Mouse (Mus musculus): Measurements from ENCODE around the gene Rtf1. TPM values are rescaled to one million over a fixed set of nuclear protein-coding genes. Genes with fewer than 3 reads are reported as not detected.
A peak's percentile ranks its signal among the peaks of the same experiment; 100 is the strongest.

The Rtf1 gene
- polyA plus RNA-seq, 1 experiment from 2014 or later, result 39.0 TPM

DNA sequence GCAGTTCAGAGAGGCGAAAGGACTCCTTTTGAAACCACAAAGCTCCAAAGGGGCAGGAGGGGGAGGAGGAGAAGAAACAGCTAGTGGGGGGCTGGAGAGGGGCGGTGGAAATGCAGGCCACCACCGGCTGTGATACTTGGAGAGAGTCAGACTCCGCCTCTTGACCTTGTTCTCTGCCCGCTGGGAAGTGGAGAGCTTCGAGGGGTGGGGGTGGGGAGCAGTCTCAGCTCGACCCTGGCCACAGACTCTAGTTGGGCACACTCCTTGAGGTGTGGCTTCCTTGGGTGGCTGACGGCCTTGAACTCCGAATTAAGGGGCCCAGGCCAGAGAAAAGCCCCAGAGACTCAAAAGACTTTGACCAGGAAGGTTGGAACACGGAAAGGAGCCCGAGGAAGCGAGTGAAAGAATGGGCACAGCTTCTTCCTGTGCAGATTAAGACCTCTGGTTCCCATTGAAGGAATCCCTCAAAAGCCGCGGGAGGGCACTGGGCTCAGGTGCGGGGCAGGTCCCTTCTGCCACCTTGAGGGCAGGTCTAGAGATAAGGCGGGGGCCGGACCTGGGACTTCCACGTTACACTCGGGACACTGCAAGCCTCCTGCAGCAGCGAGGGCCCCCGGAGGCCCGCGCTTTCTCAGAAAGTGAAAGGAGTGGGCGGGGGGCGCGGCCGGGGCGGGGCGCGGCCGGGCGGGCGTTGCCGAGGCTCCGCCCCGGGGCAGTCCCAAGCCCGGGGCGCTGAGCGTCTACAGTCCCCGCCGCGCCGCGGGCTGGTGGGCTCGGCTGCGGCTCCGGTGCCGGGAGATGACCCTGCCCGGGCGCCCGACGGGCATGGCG is 66.9 kb downstream of the Rtf1 start, which contains the start of gene Itpka:
Itpka (plus strand) TSS at position 757 of the 831 bp plus-strand sequence.
- peak within 1 kb of the TSS; percentile 58 for H3K4me3 ChIP-seq (ENCODE audit: low read depth, low read length)
- H3K36me3 ChIP-seq (ENCODE audit: control insufficient read depth, insufficient read depth, low read length), result no peaks in the 10 kb centered on the region
- H3K4me1 ChIP-seq (ENCODE audit: control insufficient read depth, insufficient read depth, low read length), result peaks cover 27% of the 10 kb centered on the region; the same call in 1 of the 2 replicates
- H3K27me3 ChIP-seq (ENCODE audit: control insufficient read depth, insufficient read depth, low read length), result peaks cover 10% of the 10 kb centered on the region
- WGBS, result 2% methylated on average over 27 of the region's 53 CpGs
- peak within 1 kb of the TSS; percentile 39 for H3K9ac ChIP-seq (replicated peaks; ENCODE audit: low read depth, low read length)
- peak within 1 kb of the TSS; percentile 100 for H3K4me2 ChIP-seq (replicated peaks; ENCODE audit: low read depth, low read length)
- peak within 1 kb of the TSS; percentile 93 for H3K27ac ChIP-seq (ENCODE audit: low read length)
- peak; percentile 72 for ATAC-seq (ENCODE audit: insufficient number of reproducible peaks, insufficient read depth, low FRiP score, low read depth)
- H3K9me3 ChIP-seq (ENCODE audit: control insufficient read depth, low read depth, low read length), result no peaks in the 10 kb centered on the region

DNA sequence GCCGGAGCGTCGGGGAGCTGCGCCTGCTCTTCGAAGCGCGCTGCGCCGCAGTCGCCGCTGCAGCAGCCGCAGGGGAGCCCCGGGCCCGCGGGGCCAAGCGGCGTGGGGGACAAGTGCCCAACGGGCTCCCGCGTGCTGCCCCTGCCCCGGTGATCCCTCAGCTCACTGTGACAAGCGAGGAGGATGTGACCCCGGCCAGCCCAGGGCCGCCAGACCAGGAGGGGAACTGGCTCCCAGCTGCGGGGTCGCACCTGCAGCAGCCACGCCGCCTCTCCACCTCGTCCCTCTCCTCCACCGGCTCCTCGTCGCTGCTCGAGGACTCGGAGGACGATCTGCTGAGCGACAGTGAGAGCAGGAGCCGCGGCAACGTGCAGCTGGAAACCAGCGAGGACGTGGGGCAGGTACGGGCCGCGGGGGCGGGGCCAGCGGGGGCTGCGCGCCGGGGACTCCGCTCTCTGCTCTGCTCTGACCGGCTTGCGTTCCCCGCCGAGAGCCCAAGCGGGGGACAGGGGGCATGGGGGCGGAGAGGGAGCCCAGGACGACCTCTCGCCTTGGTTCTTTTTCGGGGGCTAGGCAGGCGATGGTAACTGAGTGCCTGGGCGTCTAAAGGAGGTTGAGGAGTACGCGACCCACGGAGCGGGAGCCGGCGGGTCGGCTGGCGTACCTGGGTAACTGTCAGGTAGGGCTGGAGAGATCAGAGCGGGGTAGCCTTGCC is 67.8 kb downstream of the Rtf1 start:
- under 1% methylated on average over 63 of the region's 70 CpGs for WGBS
- Histone ChIP-seq H3K9me3 (ENCODE audit: control insufficient read depth, low read depth, low read length) (no peaks in the 10 kb centered on the region), H3K4me2 (replicated peaks; ENCODE audit: low read depth, low read length) (peak overlapping the region; percentile 100), H3K36me3 (ENCODE audit: control insufficient read depth, insufficient read depth, low read length) (no peaks in the 10 kb centered on the region), H3K4me3 (ENCODE audit: low read depth, low read length) (peak overlapping the region; percentile 58), H3K9ac (replicated peaks; ENCODE audit: low read depth, low read length) (peak overlapping the region; percentile 39), H3K27ac (ENCODE audit: low read length) (peak overlapping the region; percentile 93; the same call in 1 of the 2 replicates), H3K27me3 (ENCODE audit: control insufficient read depth, insufficient read depth, low read length) (peaks cover 10% of the 10 kb centered on the region), H3K4me1 (ENCODE audit: control insufficient read depth, insufficient read depth, low read length) (peaks cover 25% of the 10 kb centered on the region; the same call in 1 of the 2 replicates)
- no peak for ATAC-seq (ENCODE audit: insufficient number of reproducible peaks, insufficient read depth, low FRiP score, low read depth)

DNA sequence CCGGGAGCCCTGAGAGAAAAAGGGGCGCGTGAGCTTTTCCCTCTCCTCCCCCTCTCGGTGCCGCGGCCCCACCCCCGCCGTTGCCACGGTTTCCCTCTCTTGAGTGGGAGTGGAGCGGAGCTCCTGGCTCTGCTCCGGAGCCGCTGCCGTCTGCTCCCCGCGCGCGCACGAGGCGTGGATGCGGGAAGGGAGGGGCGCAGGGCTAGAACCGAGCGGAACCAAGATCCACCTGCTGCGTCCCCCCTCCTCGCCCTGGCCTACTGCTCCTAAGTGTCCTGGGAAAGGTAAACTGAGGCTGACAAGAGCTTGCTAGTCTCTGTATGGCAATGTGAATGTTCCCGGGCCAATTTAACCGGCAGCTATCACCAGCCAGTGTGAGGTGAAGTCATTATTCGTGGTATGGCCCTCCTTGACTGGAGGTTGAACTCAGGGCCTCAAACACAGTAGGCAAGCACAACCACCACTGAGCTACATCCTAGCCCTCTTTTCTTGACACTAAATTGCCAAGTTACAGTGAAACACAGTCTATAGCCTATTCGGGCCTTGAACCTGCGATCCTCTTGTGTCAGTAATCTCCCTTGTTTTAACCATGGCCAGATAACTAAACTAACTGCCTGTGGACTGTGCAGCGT is 68.4 kb downstream of the Rtf1 start:
- 13% methylated on average over 25 of the region's 31 CpGs for WGBS
- ATAC-seq (ENCODE audit: insufficient number of reproducible peaks, insufficient read depth, low FRiP score, low read depth), result no peak
- Histone ChIP-seq H3K9me3 (ENCODE audit: control insufficient read depth, low read depth, low read length) (no peaks in the 10 kb centered on the region), H3K4me2 (replicated peaks; ENCODE audit: low read depth, low read length) (peak overlapping the region; percentile 100), H3K27ac (ENCODE audit: low read length) (peak overlapping the region; percentile 48), H3K9ac (replicated peaks; ENCODE audit: low read depth, low read length) (peak overlapping the region; percentile 39; the same call in 1 of the 2 replicates), H3K4me1 (ENCODE audit: control insufficient read depth, insufficient read depth, low read length) (peaks cover 25% of the 10 kb centered on the region; the same call in 1 of the 2 replicates), H3K36me3 (ENCODE audit: control insufficient read depth, insufficient read depth, low read length) (no peaks in the 10 kb centered on the region), H3K27me3 (ENCODE audit: control insufficient read depth, insufficient read depth, low read length) (peaks cover 10% of the 10 kb centered on the region), H3K4me3 (ENCODE audit: low read depth, low read length) (peak overlapping the region; percentile 58)

DNA sequence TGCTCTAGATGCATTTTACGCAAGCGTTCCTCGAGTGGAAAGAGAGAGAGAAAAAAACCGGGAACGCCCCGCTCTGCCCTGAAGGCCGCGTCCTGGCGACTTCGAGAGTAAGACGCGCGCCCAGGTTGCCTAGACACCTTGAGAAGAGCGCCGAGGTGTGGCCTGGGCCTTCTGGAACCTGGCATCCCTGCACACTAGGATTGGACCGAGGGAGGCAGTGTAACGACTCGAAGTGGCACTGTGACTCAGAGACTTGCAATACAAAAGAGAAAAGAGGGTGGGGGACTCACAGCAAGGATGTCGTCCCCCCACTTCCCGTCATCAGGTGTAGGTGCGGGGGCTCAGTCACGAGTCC is 68.9 kb downstream of the Rtf1 start:
- no peaks in the 10 kb centered on the region for H3K9me3 ChIP-seq (ENCODE audit: control insufficient read depth, low read depth, low read length)
- H3K4me2 ChIP-seq (replicated peaks; ENCODE audit: low read depth, low read length), result peak overlapping the region; percentile 100
- H3K27me3 ChIP-seq (ENCODE audit: control insufficient read depth, insufficient read depth, low read length), result peaks cover 10% of the 10 kb centered on the region
- ATAC-seq (ENCODE audit: insufficient number of reproducible peaks, insufficient read depth, low FRiP score, low read depth), result no peak
- WGBS, result 9% methylated on average over 22 of the region's 22 CpGs
- H3K4me3 ChIP-seq (ENCODE audit: low read depth, low read length), result peak overlapping the region; percentile 58
- H3K9ac ChIP-seq (replicated peaks; ENCODE audit: low read depth, low read length), result no peak overlapping the region
- H3K36me3 ChIP-seq (ENCODE audit: control insufficient read depth, insufficient read depth, low read length), result no peaks in the 10 kb centered on the region
- peaks cover 25% of the 10 kb centered on the region; the same call in 1 of the 2 replicates for H3K4me1 ChIP-seq (ENCODE audit: control insufficient read depth, insufficient read depth, low read length)
- H3K27ac ChIP-seq (ENCODE audit: low read length), result peak overlapping the region; percentile 53

- Histone ChIP-seq H3K27me3 (ENCODE audit: control insufficient read depth, insufficient read depth, low read length) (peaks cover 10% of the 10 kb centered on the region), H3K4me2 (replicated peaks; ENCODE audit: low read depth, low read length) (peak overlapping the region; percentile 100), H3K4me3 (ENCODE audit: low read depth, low read length) (peak overlapping the region; percentile 58), H3K36me3 (ENCODE audit: control insufficient read depth, insufficient read depth, low read length) (no peaks in the 10 kb centered on the region), H3K9ac (replicated peaks; ENCODE audit: low read depth, low read length) (no peak overlapping the region), H3K4me1 (ENCODE audit: control insufficient read depth, insufficient read depth, low read length) (peaks cover 25% of the 10 kb centered on the region; the same call in 1 of the 2 replicates), H3K9me3 (ENCODE audit: control insufficient read depth, low read depth, low read length) (no peaks in the 10 kb centered on the region), H3K27ac (ENCODE audit: low read length) (peak overlapping the region; percentile 53)
- 5% methylated on average over 46 of the region's 46 CpGs for WGBS
- ATAC-seq (ENCODE audit: insufficient number of reproducible peaks, insufficient read depth, low FRiP score, low read depth), result peak; percentile 78
Observed at GRCm38 (mm10) chr2:119744163-119745111, 69.6 kb downstream of the Rtf1 start.

- peaks cover 10% of the 10 kb centered on the region for H3K27me3 ChIP-seq (ENCODE audit: control insufficient read depth, insufficient read depth, low read length)
- WGBS, result 7% methylated on average over 1 of the region's 1 CpGs
- no peaks in the 10 kb centered on the region for H3K9me3 ChIP-seq (ENCODE audit: control insufficient read depth, low read depth, low read length)
- H3K9ac ChIP-seq (replicated peaks; ENCODE audit: low read depth, low read length), result no peak overlapping the region
- peak overlapping the region; percentile 100 for H3K4me2 ChIP-seq (replicated peaks; ENCODE audit: low read depth, low read length)
- H3K4me1 ChIP-seq (ENCODE audit: control insufficient read depth, insufficient read depth, low read length), result peaks cover 25% of the 10 kb centered on the region; the same call in 1 of the 2 replicates
- ATAC-seq (ENCODE audit: insufficient number of reproducible peaks, insufficient read depth, low FRiP score, low read depth), result no peak
- H3K27ac ChIP-seq (ENCODE audit: low read length), result peak overlapping the region; percentile 53; the same call in 1 of the 2 replicates
- H3K36me3 ChIP-seq (ENCODE audit: control insufficient read depth, insufficient read depth, low read length), result no peaks in the 10 kb centered on the region
- no peak overlapping the region for H3K4me3 ChIP-seq (ENCODE audit: low read depth, low read length)
Observed at GRCm38 (mm10) chr2:119745281-119745680, 70.4 kb downstream of the Rtf1 start.

GRCm38 (mm10) chr2:119747554-119747953 is 72.7 kb downstream of the Rtf1 start:
- no peaks in the 10 kb centered on the region for H3K9me3 ChIP-seq (ENCODE audit: control insufficient read depth, low read depth, low read length)
- ATAC-seq (ENCODE audit: insufficient number of reproducible peaks, insufficient read depth, low FRiP score, low read depth), result no peak
- peaks cover 9% of the 10 kb centered on the region for H3K27me3 ChIP-seq (ENCODE audit: control insufficient read depth, insufficient read depth, low read length)
- WGBS, result 68% methylated on average over 7 of the region's 7 CpGs
- H3K4me1 ChIP-seq (ENCODE audit: control insufficient read depth, insufficient read depth, low read length), result peaks cover 14% of the 10 kb centered on the region; the same call in 1 of the 2 replicates
- H3K4me3 ChIP-seq (ENCODE audit: low read depth, low read length), result no peak overlapping the region
- no peak overlapping the region for H3K4me2 ChIP-seq (replicated peaks; ENCODE audit: low read depth, low read length)
- H3K9ac ChIP-seq (replicated peaks; ENCODE audit: low read depth, low read length), result no peak overlapping the region
- H3K27ac ChIP-seq (ENCODE audit: low read length), result no peak overlapping the region
- H3K36me3 ChIP-seq (ENCODE audit: control insufficient read depth, insufficient read depth, low read length), result no peaks in the 10 kb centered on the region

Data from stomach, embryonic 14.5 days (tissue).